Mouse (Mus musculus) mouse embryonic stem cell (cell line): ENCODE results near the gene Nova1.

Experiments used
- in situ Hi-C, 2 experiments: fragments of 300-500 bp; cut with MboI; formaldehyde crosslinking; loops; 1 replicate in 1 of 2; 3 replicates in 1 of 2; pipeline ENCODE4 v1.14.3; 2019 to 2020; ENCODE audit warnings: low sequenced_read_pairs in 2 of 2, low pct_unique_long_range_greater_than_20kb in 1 of 2, mixed read lengths in 1 of 2; ENCODE audit not compliant: unreplicated experiment in 1 of 2

Gene Nova1

DNA sequence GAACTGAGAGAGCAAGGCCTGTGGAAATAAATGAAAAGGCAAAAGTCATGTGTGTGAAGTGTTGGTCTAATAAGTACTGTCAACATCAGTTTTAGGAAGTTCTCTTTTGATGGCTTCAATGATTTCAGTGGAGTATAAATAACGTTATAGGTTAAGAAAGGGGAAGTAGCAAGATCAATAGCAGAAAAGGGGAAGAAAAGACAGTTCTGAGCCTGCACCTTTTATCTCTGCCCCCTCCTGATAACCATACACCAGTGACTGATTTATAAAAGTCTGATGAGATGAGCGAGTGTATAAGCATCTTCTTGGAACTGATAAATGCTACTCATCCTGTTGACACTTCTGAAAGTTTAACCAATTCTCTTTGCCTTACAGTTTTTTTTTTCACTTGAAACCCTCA, 108.6 kb downstream of the Nova1 start:
- in situ Hi-C loops = no loop called here

DNA sequence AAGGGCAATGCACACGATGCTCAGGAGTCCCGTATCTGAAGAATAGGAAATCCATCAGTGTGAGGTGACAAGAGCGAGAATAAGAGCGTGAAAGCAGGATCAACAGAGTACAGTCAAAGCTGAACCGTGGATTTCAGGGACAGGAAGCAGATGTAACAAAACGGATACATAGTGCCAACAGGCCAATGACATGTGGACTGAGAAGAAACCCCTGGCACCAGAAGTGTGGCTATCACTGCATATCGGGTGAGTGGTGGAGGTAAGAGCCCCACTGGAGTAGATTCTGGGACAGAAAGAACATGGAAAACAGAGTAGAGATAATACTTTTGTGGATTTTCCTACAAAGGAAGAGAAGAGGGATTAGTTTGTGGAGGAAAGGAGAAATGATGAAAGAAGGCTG, 109.3 kb downstream of the Nova1 start:
- in situ Hi-C loops = no loop called here

DNA sequence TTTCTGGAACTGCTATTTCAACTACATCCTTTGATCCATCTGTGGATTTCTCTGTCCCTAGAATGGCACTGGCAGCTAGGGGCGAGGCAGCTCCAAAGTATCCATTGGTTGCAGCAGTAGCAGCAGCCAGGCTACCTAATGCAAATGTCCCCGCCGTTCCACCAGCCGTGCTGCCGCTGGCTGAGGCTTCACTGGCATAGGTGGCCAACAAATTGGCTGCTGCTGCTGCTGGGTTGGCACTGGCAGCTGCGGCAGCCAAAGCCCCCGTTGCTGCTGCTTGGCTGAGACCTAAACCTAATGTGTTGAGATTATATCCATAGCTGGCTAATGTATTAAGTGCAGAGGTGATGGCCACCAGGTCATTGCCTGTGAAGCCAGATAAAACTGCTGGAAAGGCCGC, 118.5 kb downstream of the Nova1 start:
- in situ Hi-C loops = no loop called here

DNA sequence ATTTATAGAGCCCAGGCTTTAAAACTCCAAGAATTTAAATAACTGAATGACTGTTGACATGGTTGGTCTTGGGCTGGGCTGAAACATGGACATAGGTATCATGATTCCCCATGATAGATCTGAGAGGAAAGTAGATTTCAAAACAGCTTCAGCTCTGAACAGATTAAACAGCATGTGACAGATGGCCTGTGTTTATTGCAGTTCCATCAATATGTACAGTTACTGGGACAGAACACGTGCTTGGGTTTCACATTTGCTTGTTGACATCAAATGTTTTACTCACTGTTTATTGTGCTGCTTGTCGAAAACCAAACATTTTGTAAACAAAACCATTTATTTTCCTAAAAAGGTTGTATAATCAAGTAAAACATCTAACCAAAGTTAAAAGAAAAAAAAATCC, 142.4 kb downstream of the Nova1 start:
- in situ Hi-C loops = no loop called here

DNA sequence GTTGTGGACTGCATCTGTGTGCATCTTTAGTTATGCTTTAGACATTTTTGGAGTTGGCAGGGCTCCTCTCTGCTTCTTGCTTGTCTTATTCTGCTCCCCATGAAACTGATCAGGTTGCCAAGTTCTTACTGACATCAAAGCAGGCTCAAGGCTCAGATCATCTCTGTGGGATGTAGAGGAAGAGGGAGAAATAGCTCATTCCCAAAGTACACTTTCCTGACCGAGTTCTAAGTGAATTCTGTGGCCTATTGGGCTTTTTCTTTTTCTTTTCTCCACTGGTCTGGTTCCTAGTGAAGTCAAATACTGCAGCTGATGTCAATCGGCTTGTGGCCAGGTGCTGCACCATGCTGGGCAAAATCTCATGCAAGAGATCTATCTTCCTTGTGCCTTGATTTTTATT, 152.0 kb downstream of the Nova1 start:
- in situ Hi-C loops = no loop called here

DNA sequence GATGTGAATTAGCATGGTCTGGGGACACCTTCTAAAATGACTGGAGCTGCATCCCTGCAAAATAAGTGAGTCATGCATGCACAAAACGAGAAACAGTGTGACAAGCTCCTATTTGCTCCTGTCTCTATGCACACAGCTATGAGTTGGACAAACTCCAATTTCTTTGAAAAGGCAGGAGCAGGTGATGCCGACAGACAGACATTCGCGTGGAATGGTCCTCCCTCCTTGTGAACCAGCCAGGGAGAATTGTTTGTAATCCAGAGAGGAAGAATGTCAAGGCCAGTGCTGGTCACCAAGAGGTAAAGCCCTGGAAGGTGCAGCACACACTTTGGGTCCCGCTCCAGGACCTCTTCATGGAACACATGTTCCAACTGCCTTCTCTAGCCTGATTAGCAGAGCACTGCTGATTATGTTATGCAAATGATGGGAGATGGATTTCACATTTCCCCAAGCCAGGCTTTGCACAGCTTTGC, 172.6 kb downstream of the Nova1 start:
- in situ Hi-C loops = no loop called here

DNA sequence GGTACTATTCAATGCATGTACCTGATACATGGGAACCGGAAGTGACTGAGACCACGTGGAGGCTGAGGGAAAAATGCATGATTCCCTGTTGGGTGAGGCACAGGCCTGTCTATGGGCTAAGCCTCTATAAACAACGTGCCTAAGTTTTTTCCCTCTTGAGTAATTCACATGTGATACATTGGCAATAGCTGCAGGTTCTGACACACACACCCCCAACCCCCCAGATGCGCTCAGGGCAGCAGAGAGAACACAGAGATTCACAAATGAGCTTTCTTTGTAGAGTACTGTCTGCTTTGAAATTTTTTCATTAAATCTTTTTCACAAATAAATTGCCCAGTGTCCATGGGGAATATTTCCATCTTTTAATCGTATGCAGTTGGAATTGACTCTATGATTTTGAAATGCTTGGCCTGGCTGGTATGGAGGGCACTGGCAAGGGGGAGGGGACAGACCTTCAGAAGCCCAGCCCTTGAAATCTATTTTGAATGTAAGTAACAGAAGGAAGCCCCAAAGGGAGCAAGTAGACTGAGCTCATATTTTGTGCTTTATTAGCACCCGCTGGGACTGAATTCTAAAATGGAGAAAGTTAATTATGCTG, 173.3 kb downstream of the Nova1 start:
- in situ Hi-C loops = no loop called here
